Mouse (Mus musculus) neural tube, embryonic 13.5 days (tissue): ENCODE measurements around the gene Mfn2. TPM values are rescaled to one million over a fixed set of nuclear protein-coding genes. Genes with fewer than 3 reads are reported as not detected.
A peak's percentile ranks its signal among the peaks of the same experiment; 100 is the strongest.

Source experiments
- ATAC-seq: fragments of 200-750 bp; cut with Nextera tagmentation; 2 replicates; pipeline ENCODE4 v1.8.0; 2017; ENCODE audit warnings: low read depth, mild to moderate bottlenecking, moderate TSS enrichment, moderate library complexity
- H3K27ac ChIP-seq: fragments of 300-500 bp; sonication (generic); replicated peaks from 2 replicates; pipeline ENCODE4 v1.5.1; 2015; ENCODE audit warnings: moderate library complexity, mild to moderate bottlenecking, inconsistent platforms
- H3K27me3 ChIP-seq: fragments of 300-500 bp; sonication (generic); 2 replicates; pipeline ENCODE4 v1.6.1; 2015; ENCODE audit warnings: mild to moderate bottlenecking, inconsistent platforms
- H3K36me3 ChIP-seq: fragments of 300-500 bp; sonication (generic); 2 replicates; pipeline ENCODE4 v1.6.1; 2015; ENCODE audit warnings: mild to moderate bottlenecking, inconsistent platforms
- H3K4me1 ChIP-seq: fragments of 300-500 bp; sonication (generic); replicated peaks from 2 replicates; pipeline ENCODE4 v1.6.1; 2015; ENCODE audit warnings: inconsistent platforms
- H3K4me2 ChIP-seq: fragments of 300-500 bp; sonication (generic); 2 replicates; pipeline ENCODE4 v1.6.1; 2015; ENCODE audit warnings: inconsistent platforms, mild to moderate bottlenecking, moderate library complexity
- H3K4me3 ChIP-seq: fragments of 300-500 bp; sonication (generic); 2 replicates; pipeline ENCODE4 v1.5.1; 2015; ENCODE audit warnings: mild to moderate bottlenecking, inconsistent platforms
- H3K9ac ChIP-seq: fragments of 300-500 bp; sonication (generic); 2 replicates; pipeline ENCODE4 v1.6.1; 2015; ENCODE audit warnings: moderate library complexity, mild to moderate bottlenecking, inconsistent platforms
- H3K9me3 ChIP-seq: fragments of 300-500 bp; sonication (generic); 2 replicates; pipeline ENCODE4 v1.6.1; 2016; ENCODE audit warnings: inconsistent platforms
- WGBS: fragments of 180-500 bp; shearing (Covaris S2); methylation state at CpG from one replicate; pipeline ENCODE4 v1.1.7; 2015; 5-methylcytosine and 5-hydroxymethylcytosine counted together
- polyA plus RNA-seq: library from polyadenylated mRNA; unstranded; fragments of >200 nt; fragmentation: Nextera tagmentation; extraction: Ambion mirVana; gene quantifications from 2 replicates; pipeline ENCODE4 v1.2.1, GENCODE M21; 2015

Gene Mfn2
- polyA plus RNA-seq, 1 experiment from 2014 or later = 79.0 TPM

GRCm38 (mm10) chr4:147905090-147905659 lies 671 bp upstream of the Mfn2 start:
- Histone ChIP-seq H3K9ac (peak overlapping the region; percentile 87), H3K4me2 (peak overlapping the region; percentile 78), H3K27me3 (no peaks in the 10 kb centered on the region), H3K9me3 (no peaks in the 10 kb centered on the region), H3K27ac (peak overlapping the region; percentile 90; the same call in 1 of the 2 replicates), H3K36me3 (peaks cover 23% of the 10 kb centered on the region), H3K4me3 (peak overlapping the region; percentile 91), H3K4me1 (peaks cover 16% of the 10 kb centered on the region)
- ATAC-seq = peak; percentile 50
- 2% methylated on average over 8 of the region's 8 CpGs for whole genome bisulfite sequencing

- Histone ChIP-seq H3K4me1 (peaks cover 16% of the 10 kb centered on the region), H3K36me3 (peaks cover 38% of the 10 kb centered on the region), H3K27me3 (no peaks in the 10 kb centered on the region), H3K4me2 (peak overlapping the region; percentile 78), H3K9me3 (no peaks in the 10 kb centered on the region), H3K27ac (no peak overlapping the region), H3K4me3 (peak overlapping the region; percentile 91), H3K9ac (peak overlapping the region; percentile 87)
- WGBS = 84% methylated on average over 3 of the region's 3 CpGs
- no peak for ATAC-seq
Measured at GRCm38 (mm10) chr4:147903601-147904000, 903 bp downstream of the Mfn2 start.

- Histone ChIP-seq H3K4me3 (peak overlapping the region; percentile 91; the same call in 1 of the 2 replicates), H3K36me3 (peaks cover 44% of the 10 kb centered on the region), H3K27ac (no peak overlapping the region), H3K9ac (no peak overlapping the region), H3K27me3 (no peaks in the 10 kb centered on the region), H3K9me3 (no peaks in the 10 kb centered on the region), H3K4me1 (peaks cover 16% of the 10 kb centered on the region), H3K4me2 (peak overlapping the region; percentile 78; the same call in 1 of the 2 replicates)
- no peak for ATAC-seq
- WGBS = 90% methylated on average over 12 of the region's 12 CpGs
Measured at GRCm38 (mm10) chr4:147902906-147903500, 1.5 kb downstream of the Mfn2 start.

GRCm38 (mm10) chr4:147900452-147900851 lies 4.1 kb downstream of the Mfn2 start:
- no peak overlapping the region for H3K4me3 ChIP-seq
- peaks cover 16% of the 10 kb centered on the region for H3K4me1 ChIP-seq
- H3K4me2 ChIP-seq = no peak overlapping the region
- ATAC-seq = no peak
- H3K9me3 ChIP-seq = no peaks in the 10 kb centered on the region
- H3K36me3 ChIP-seq = peaks cover 70% of the 10 kb centered on the region
- H3K27me3 ChIP-seq = no peaks in the 10 kb centered on the region
- no peak overlapping the region for H3K9ac ChIP-seq
- no peak overlapping the region for H3K27ac ChIP-seq
- WGBS = 91% methylated on average over 7 of the region's 7 CpGs

- Histone ChIP-seq H3K9me3 (no peaks in the 10 kb centered on the region), H3K4me3 (no peak overlapping the region), H3K27ac (no peak overlapping the region), H3K9ac (no peak overlapping the region), H3K4me2 (no peak overlapping the region), H3K36me3 (peaks cover 89% of the 10 kb centered on the region), H3K27me3 (no peaks in the 10 kb centered on the region), H3K4me1 (no peaks in the 10 kb centered on the region)
- 91% methylated on average over 3 of the region's 3 CpGs for WGBS
- ATAC-seq = no peak
Measured at GRCm38 (mm10) chr4:147897348-147897747, 7.2 kb downstream of the Mfn2 start.

- ATAC-seq = no peak
- Histone ChIP-seq H3K27me3 (no peaks in the 10 kb centered on the region), H3K36me3 (peaks cover 93% of the 10 kb centered on the region), H3K9ac (no peak overlapping the region), H3K4me1 (0 out of 2 replicates have a peak, but pooled peaks cover 6% of the 10 kb centered on the region), H3K4me2 (no peak overlapping the region), H3K9me3 (no peaks in the 10 kb centered on the region), H3K27ac (no peak overlapping the region), H3K4me3 (no peak overlapping the region)
- 55% methylated on average over 1 of the region's 1 CpGs for WGBS
Measured at GRCm38 (mm10) chr4:147896411-147896810, 8.1 kb downstream of the Mfn2 start.

- H3K36me3 ChIP-seq = peaks cover 97% of the 10 kb centered on the region
- H3K27ac ChIP-seq = no peak overlapping the region
- H3K4me2 ChIP-seq = no peak overlapping the region
- no peaks in the 10 kb centered on the region for H3K27me3 ChIP-seq
- H3K9me3 ChIP-seq = no peaks in the 10 kb centered on the region
- 0 out of 2 replicates have a peak, but pooled peaks cover 6% of the 10 kb centered on the region for H3K4me1 ChIP-seq
- no peak overlapping the region for H3K4me3 ChIP-seq
- H3K9ac ChIP-seq = no peak overlapping the region
- no peak for ATAC-seq
- 94% methylated on average over 4 of the region's 4 CpGs for WGBS
Measured at GRCm38 (mm10) chr4:147895815-147896330, 8.6 kb downstream of the Mfn2 start.

- ATAC-seq = no peak
- no peak overlapping the region for H3K27ac ChIP-seq
- WGBS = 94% methylated on average over 6 of the region's 6 CpGs
- H3K27me3 ChIP-seq = no peaks in the 10 kb centered on the region
- no peaks in the 10 kb centered on the region for H3K9me3 ChIP-seq
- peaks cover 93% of the 10 kb centered on the region for H3K36me3 ChIP-seq
- H3K4me3 ChIP-seq = no peak overlapping the region
- no peak overlapping the region for H3K9ac ChIP-seq
- H3K4me2 ChIP-seq = no peak overlapping the region
- 0 out of 2 replicates have a peak, but pooled peaks cover 6% of the 10 kb centered on the region for H3K4me1 ChIP-seq
Measured at GRCm38 (mm10) chr4:147890341-147890740, 14.2 kb downstream of the Mfn2 start.

- no peak for ATAC-seq
- H3K36me3 ChIP-seq = peaks cover 93% of the 10 kb centered on the region
- 87% methylated on average over 4 of the region's 4 CpGs for WGBS
Measured at GRCm38 (mm10) chr4:147888237-147888636, 16.3 kb downstream of the Mfn2 start.

GRCm38 (mm10) chr4:147887277-147887676 lies 17.2 kb downstream of the Mfn2 start:
- peaks cover 95% of the 10 kb centered on the region for H3K36me3 ChIP-seq
- WGBS = 91% methylated on average over 7 of the region's 7 CpGs
- H3K9me3 ChIP-seq = no peaks in the 10 kb centered on the region
- no peak overlapping the region for H3K9ac ChIP-seq
- no peak overlapping the region for H3K27ac ChIP-seq
- no peak for ATAC-seq
- no peaks in the 10 kb centered on the region for H3K27me3 ChIP-seq
- no peak overlapping the region for H3K4me2 ChIP-seq
- 0 out of 2 replicates have a peak, but pooled peaks cover 5% of the 10 kb centered on the region for H3K4me1 ChIP-seq
- no peak overlapping the region for H3K4me3 ChIP-seq

More at GRCm38 (mm10) chr4:147888237-147888636, 16.3 kb downstream of the Mfn2 start:
- H3K9me3 ChIP-seq = no peaks in the 10 kb centered on the region
- no peak overlapping the region for H3K27ac ChIP-seq
- H3K4me2 ChIP-seq = no peak overlapping the region
- no peaks in the 10 kb centered on the region for H3K27me3 ChIP-seq
- 0 out of 2 replicates have a peak, but pooled peaks cover 6% of the 10 kb centered on the region for H3K4me1 ChIP-seq
- no peak overlapping the region for H3K9ac ChIP-seq
- H3K4me3 ChIP-seq = no peak overlapping the region

- Histone ChIP-seq H3K9me3 (no peaks in the 10 kb centered on the region), H3K4me2 (no peak overlapping the region), H3K27ac (no peak overlapping the region), H3K36me3 (peaks cover 95% of the 10 kb centered on the region), H3K27me3 (no peaks in the 10 kb centered on the region), H3K4me1 (no peaks in the 10 kb centered on the region), H3K9ac (no peak overlapping the region), H3K4me3 (no peak overlapping the region)
- ATAC-seq = no peak
- 91% methylated on average over 12 of the region's 12 CpGs for WGBS
Measured at GRCm38 (mm10) chr4:147886158-147886557, 18.3 kb downstream of the Mfn2 start.

- WGBS = 84% methylated on average over 3 of the region's 3 CpGs
- Histone ChIP-seq H3K36me3 (peaks cover 96% of the 10 kb centered on the region), H3K4me3 (no peak overlapping the region), H3K27me3 (no peaks in the 10 kb centered on the region), H3K27ac (no peak overlapping the region), H3K9ac (no peak overlapping the region), H3K4me1 (no peaks in the 10 kb centered on the region), H3K9me3 (no peaks in the 10 kb centered on the region), H3K4me2 (no peak overlapping the region)
- ATAC-seq = no peak; the same call in 1 of the 2 replicates
Measured at GRCm38 (mm10) chr4:147884138-147884537, 20.4 kb downstream of the Mfn2 start.
